Mouse (Mus musculus) stomach, postnatal 0 days (tissue): ENCODE measurements at regions not wholly inside any gene's neighbourhood (a gene's known extent, or its start where the extent isn't known, plus 50 kb on each side); places are given as distances from the start of the nearest gene placed in this dataset.

Experiments used
- ATAC-seq: fragments of 200-750 bp; cut with Nextera tagmentation; 2 replicates; pipeline ENCODE4 v1.8.0; 2017; ENCODE audit not compliant: low FRiP score, low TSS enrichment
- DNase-seq: peaks from one replicate; pipeline ENCODE4 v3.0.0-alpha.2; 2016; ENCODE audit warnings: low spot score
- H3K27ac ChIP-seq: fragments of 300-500 bp; sonication (generic); replicated peaks from 2 replicates; pipeline ENCODE4 v1.5.1; 2014; ENCODE audit warnings: mild to moderate bottlenecking, control low read depth
- H3K27me3 ChIP-seq: fragments of 300-500 bp; sonication (generic); 2 replicates; pipeline ENCODE4 v1.6.1; 2014; ENCODE audit warnings: low read length; ENCODE audit not compliant: control insufficient read depth, insufficient read depth
- H3K36me3 ChIP-seq: fragments of 300-500 bp; sonication (generic); 2 replicates; pipeline ENCODE4 v1.6.1; 2014; ENCODE audit warnings: low read length, mixed read lengths; ENCODE audit not compliant: control insufficient read depth, insufficient read depth
- H3K4me1 ChIP-seq: fragments of 300-500 bp; sonication (generic); replicated peaks from 2 replicates; pipeline ENCODE4 v1.6.1; 2014; ENCODE audit warnings: antibody characterized with exemption; ENCODE audit not compliant: control insufficient read depth, insufficient read depth
- H3K4me2 ChIP-seq: fragments of 300-500 bp; sonication (generic); replicated peaks from 2 replicates; pipeline ENCODE4 v1.6.1; 2014; ENCODE audit warnings: low read depth, mild to moderate bottlenecking, control low read depth, moderate library complexity
- H3K4me3 ChIP-seq: fragments of 300-500 bp; sonication (generic); 2 replicates; pipeline ENCODE4 v1.5.1; 2014; ENCODE audit warnings: low read depth, low read length, control low read depth
- H3K9ac ChIP-seq: fragments of 300-500 bp; sonication (generic); 2 replicates; pipeline ENCODE4 v1.6.1; 2014; ENCODE audit warnings: mild to moderate bottlenecking, low read length, control low read depth, mixed read lengths
- H3K9me3 ChIP-seq: fragments of 300-500 bp; sonication (generic); 2 replicates; pipeline ENCODE4 v1.6.1; 2016; ENCODE audit warnings: low read length; ENCODE audit not compliant: control insufficient read depth
- CTCF ChIP-seq: IDR thresholded peaks from 2 replicates; pipeline ENCODE4 v1.5.1; 2016; ENCODE audit warnings: antibody characterized with exemption, low read depth, mild to moderate bottlenecking, moderate library complexity
- EP300 ChIP-seq: optimal IDR thresholded peaks from 2 replicates; pipeline ENCODE3; 2016; ENCODE audit warnings: antibody characterized with exemption
- WGBS: fragments of 180-500 bp; shearing (Covaris S2); extraction: QIAGEN DNeasy Blood & Tissue Kit; methylation state at CpG from one replicate; pipeline ENCODE4 v1.1.7; 2014; 5-methylcytosine and 5-hydroxymethylcytosine counted together

DNA sequence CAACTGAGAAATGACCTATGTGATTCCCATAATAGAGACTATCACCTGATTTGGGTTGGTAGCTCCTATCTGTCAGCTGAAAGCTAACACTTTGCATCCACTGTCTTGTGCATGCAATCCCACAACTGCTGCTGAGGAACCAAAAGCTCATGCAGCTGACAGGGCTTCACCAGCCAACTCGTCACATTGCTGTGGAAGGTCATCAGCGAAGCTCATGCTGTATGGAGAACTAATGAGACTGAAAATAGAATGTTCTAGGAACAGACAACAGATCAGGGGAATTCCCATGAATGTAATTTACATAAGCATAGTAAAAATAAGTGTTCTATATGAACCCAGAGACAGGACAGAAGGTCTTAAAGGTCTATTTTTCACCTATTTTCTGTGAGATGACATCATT is 363.5 kb upstream of the Ptger4 start:
- 78% methylated on average over 2 of the region's 2 CpGs for WGBS
- H3K4me3 ChIP-seq, result no peak overlapping the region
- no peaks in the 10 kb centered on the region for H3K4me1 ChIP-seq
- DNase-seq (no peak), ATAC-seq (no peak)
- no peaks in the 10 kb centered on the region for H3K36me3 ChIP-seq
- H3K27ac ChIP-seq, result no peak overlapping the region
- no peaks in the 10 kb centered on the region for H3K9me3 ChIP-seq
- no peaks in the 10 kb centered on the region for H3K27me3 ChIP-seq
- H3K4me2 ChIP-seq, result no peak overlapping the region
- no peak for TF ChIP-seq EP300
- TF ChIP-seq CTCF, result no peak
- H3K9ac ChIP-seq, result no peak overlapping the region

DNA sequence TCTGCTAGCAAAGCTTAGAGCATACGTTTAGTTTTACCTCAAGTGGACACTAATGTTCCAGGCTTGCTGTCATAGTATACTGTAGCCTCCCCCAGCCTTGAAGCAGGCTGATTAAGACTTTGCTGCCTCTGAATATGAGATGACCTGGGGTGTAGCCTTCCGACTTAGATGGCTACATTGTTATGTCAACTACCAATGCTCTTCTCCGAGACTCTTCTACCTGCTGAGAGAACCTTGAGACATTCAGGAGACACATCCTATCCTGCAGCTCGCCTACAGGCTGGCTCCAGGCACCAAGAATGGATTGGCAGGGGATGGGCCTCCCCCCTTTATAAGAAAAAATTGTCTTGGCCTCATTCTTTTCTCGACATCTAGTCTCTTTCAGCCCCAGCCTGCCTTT is 379.0 kb upstream of the Ptger4 start:
- Histone ChIP-seq H3K4me3 (no peak overlapping the region), H3K9ac (no peak overlapping the region), H3K27ac (no peak overlapping the region), H3K9me3 (no peaks in the 10 kb centered on the region), H3K4me2 (no peak overlapping the region), H3K27me3 (no peaks in the 10 kb centered on the region), H3K4me1 (no peaks in the 10 kb centered on the region), H3K36me3 (no peaks in the 10 kb centered on the region)
- TF ChIP-seq CTCF (no peak), EP300 (no peak)
- ATAC-seq, result no peak
- WGBS, result 82% methylated on average over 5 of the region's 5 CpGs
- no peak for DNase-seq

DNA sequence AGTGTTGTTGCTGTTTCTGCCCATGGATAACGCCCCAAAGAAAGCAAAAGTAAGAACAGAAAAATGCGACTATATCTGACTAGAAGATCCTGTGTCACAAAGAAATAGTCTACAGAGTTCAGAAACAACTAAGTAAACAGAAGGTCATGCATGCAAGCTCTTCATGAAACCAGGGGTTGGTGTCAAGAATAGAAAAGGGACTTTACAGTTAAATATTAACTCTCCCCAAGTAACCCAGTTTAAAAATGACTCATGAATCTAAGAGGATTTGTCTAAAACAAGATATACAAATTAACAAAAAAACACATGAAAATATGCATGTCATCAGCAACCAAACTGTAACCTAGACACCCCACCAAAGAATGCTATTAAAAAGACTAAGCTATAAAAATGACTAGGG is 381.4 kb upstream of the Ptger4 start:
- H3K36me3 ChIP-seq, result no peaks in the 10 kb centered on the region
- H3K4me1 ChIP-seq, result no peaks in the 10 kb centered on the region
- H3K27me3 ChIP-seq, result no peaks in the 10 kb centered on the region
- 65% methylated on average over 2 of the region's 2 CpGs for WGBS
- no peak overlapping the region for H3K4me2 ChIP-seq
- ATAC-seq (no peak), DNase-seq (no peak)
- H3K27ac ChIP-seq, result no peak overlapping the region
- no peak overlapping the region for H3K4me3 ChIP-seq
- no peaks in the 10 kb centered on the region for H3K9me3 ChIP-seq
- no peak overlapping the region for H3K9ac ChIP-seq
- TF ChIP-seq CTCF (no peak), EP300 (no peak)

DNA sequence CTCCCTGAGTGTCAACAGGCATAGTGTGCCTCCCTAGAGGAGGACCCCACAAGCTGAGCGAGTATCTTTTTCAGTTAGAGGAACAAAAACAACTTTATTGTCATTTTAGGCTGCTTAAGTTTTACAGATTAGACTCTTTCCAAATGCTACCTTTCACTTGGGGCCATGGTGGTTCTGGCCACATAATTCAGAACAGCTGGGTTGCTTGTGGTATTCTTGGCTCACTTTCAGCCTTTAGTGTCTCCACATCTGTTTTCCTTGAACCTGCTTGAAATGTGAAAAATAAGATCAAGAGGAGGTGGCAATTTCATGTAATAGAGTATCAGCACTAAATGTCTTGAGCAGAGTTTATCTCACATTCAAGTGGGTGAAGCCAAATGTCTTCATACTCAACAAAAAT is 402.7 kb upstream of the Ptger4 start:
- TF ChIP-seq EP300, result no peak
- no peak for TF ChIP-seq CTCF
- no peak for DNase-seq

DNA sequence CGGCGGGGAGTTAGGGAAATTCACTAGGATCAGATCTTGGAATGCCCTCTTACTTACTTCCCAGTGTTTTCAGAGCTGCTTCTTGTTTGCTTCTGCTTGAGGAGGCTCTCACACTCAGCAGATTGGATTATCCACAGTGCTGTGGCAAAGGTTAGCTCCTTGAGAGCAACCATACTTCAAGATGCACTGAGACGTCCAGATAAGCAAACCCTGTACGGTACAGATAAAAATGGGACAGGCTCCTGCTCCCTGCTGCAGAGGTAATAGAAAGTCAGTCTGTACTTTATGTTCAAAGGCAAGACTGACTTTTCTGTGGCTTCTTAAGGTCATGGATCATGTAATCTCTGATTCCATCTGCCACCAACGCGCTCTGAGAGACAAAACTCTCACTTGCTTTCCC is 414.8 kb upstream of the Ptger4 start:
- WGBS, result 75% methylated on average over 6 of the region's 6 CpGs
- no peak for DNase-seq
- no peak for ATAC-seq

More for the DNA sequence above, 402.7 kb upstream of the Ptger4 start:
- no peaks in the 10 kb centered on the region for H3K36me3 ChIP-seq
- no peak overlapping the region for H3K4me2 ChIP-seq
- H3K9ac ChIP-seq, result no peak overlapping the region
- WGBS, result 90% methylated on average over 1 of the region's 1 CpGs
- no peaks in the 10 kb centered on the region for H3K9me3 ChIP-seq
- H3K27me3 ChIP-seq, result no peaks in the 10 kb centered on the region
- no peak overlapping the region for H3K27ac ChIP-seq
- no peak for ATAC-seq
- no peak overlapping the region for H3K4me3 ChIP-seq
- no peaks in the 10 kb centered on the region for H3K4me1 ChIP-seq

DNA sequence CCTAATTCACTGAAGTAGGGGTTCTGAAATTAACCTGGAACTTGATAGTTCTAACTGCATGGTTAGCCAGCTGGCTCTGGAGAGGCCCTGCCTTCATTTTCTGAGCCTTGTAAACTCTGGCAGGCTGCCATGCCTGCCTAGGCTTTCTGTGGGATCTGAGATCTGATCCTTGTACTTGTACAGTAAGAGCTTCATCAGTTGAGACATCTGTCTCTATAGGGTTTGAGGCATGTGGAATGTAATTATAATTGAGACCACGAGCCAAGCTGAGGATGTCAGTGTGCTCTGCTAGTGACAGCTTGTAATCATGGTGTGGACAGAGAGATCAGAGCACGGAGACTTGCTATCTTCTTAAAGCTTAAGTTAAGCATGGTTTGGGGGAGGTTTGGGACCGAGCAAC is 416.8 kb upstream of the Ptger4 start:
- Histone ChIP-seq H3K4me3 (no peak overlapping the region), H3K27me3 (no peaks in the 10 kb centered on the region), H3K9ac (no peak overlapping the region), H3K4me1 (no peaks in the 10 kb centered on the region), H3K4me2 (no peak overlapping the region), H3K27ac (no peak overlapping the region), H3K36me3 (no peaks in the 10 kb centered on the region), H3K9me3 (no peaks in the 10 kb centered on the region)
- DNase-seq (no peak), ATAC-seq (no peak)
- TF ChIP-seq CTCF, result no peak
- TF ChIP-seq EP300, result no peak
- 53% methylated on average over 3 of the region's 3 CpGs for WGBS

More for the DNA sequence above, 414.8 kb upstream of the Ptger4 start:
- Histone ChIP-seq H3K27me3 (no peaks in the 10 kb centered on the region), H3K4me3 (no peak overlapping the region), H3K27ac (no peak overlapping the region), H3K4me2 (no peak overlapping the region), H3K9ac (no peak overlapping the region), H3K9me3 (no peaks in the 10 kb centered on the region), H3K4me1 (no peaks in the 10 kb centered on the region), H3K36me3 (no peaks in the 10 kb centered on the region)
- TF ChIP-seq CTCF (no peak), EP300 (no peak)

DNA sequence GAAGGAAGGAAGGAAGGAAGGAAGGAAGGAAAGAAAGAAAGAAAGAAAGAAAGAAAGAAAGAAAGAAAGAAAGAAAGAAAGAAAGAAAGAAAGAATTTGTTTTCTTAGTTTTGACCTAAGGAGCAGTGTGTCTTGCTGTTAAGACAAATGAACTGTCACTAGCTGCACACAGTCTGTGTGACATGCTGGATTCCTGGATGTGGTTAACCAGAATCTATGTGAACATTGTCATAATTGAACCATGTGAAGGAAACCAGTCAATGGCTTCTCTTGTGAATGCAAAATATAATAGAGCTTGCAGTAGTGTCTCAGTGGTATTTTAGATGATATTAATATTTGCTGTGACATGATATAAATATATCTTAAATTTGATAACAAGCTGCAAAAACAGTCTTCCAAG is 427.8 kb upstream of the Ptger4 start:
- ATAC-seq, result no peak
- Histone ChIP-seq H3K9ac (no peak overlapping the region), H3K9me3 (no peaks in the 10 kb centered on the region), H3K27me3 (no peaks in the 10 kb centered on the region), H3K27ac (no peak overlapping the region), H3K36me3 (no peaks in the 10 kb centered on the region), H3K4me3 (no peak overlapping the region), H3K4me2 (no peak overlapping the region), H3K4me1 (no peaks in the 10 kb centered on the region)
- TF ChIP-seq EP300 (no peak), CTCF (no peak)
- DNase-seq, result no peak
